Mouse (Mus musculus) gastrocnemius, postnatal 14 days (tissue): ENCODE results near the gene Rbbp8nl. TPM values are rescaled to one million over a fixed set of nuclear protein-coding genes. Genes with fewer than 3 reads are reported as not detected.
"Not testable (repeated sequence)": the region's sequence is repeated elsewhere in the genome, so short reads cannot be mapped to it uniquely, and the experiment has no call there.

ENCODE experiments used
- DNase-seq: peaks from one replicate; pipeline ENCODE4 v3.0.0; 2021; ENCODE audit warnings: mixed read lengths
- intact Hi-C: fragments of 180-260 bp; cut with DNase I; formaldehyde crosslinking; loops from one replicate; pipeline ENCODE4 v1.15.1; 2025; ENCODE audit warnings: low total_unique reads
- total RNA-seq, 2 experiments: library from RNA; stranded (reverse); gene quantifications; 2 replicates each; pipeline ENCODE4 v1.2.3; 2021

Rbbp8nl gene
- total RNA-seq, 2 experiments from 2014 or later, result not detected

- intact Hi-C loops, result no loop called here
- no peak for DNase-seq
Measured at GRCm38 (mm10) chr2:180260610-180261480, 28.8 kb downstream of the Rbbp8nl start.

GRCm38 (mm10) chr2:180259826-180260609 lies 29.7 kb downstream of the Rbbp8nl start:
- intact Hi-C loops, result not testable (repeated sequence)

GRCm38 (mm10) chr2:180258951-180259484 lies 30.7 kb downstream of the Rbbp8nl start:
- intact Hi-C loops, DNase-seq: not testable (repeated sequence)

More at GRCm38 (mm10) chr2:180259826-180260609, 29.7 kb downstream of the Rbbp8nl start:
- DNase-seq, result not testable (repeated sequence)

GRCm38 (mm10) chr2:180257963-180258865 lies 31.5 kb downstream of the Rbbp8nl start:
- DNase-seq, result no peak
- intact Hi-C loops, result no loop called here

- peak; percentile 98 for DNase-seq
- intact Hi-C loops, result no loop called here
Measured at GRCm38 (mm10) chr2:180257001-180257521, 32.6 kb downstream of the Rbbp8nl start, which contains the start of gene Rps21. Rps21 (plus strand) TSS chr2:180257377.

- intact Hi-C loops, result no loop called here
- no peak for DNase-seq
Measured at GRCm38 (mm10) chr2:180256296-180257000, 33.2 kb downstream of the Rbbp8nl start.

- no peak for DNase-seq
- intact Hi-C loops, result no loop called here
Measured at GRCm38 (mm10) chr2:180255701-180256100, 34.0 kb downstream of the Rbbp8nl start.

GRCm38 (mm10) chr2:180254436-180255209 lies 35.1 kb downstream of the Rbbp8nl start:
- no peak for DNase-seq
- intact Hi-C loops, result loop anchor here (5.0 kb wide), 1 partner anchor 82 kb away; the partner anchor contains the start of gene Adrm1

GRCm38 (mm10) chr2:180251838-180252237 lies 37.8 kb downstream of the Rbbp8nl start:
- DNase-seq, result no peak
- intact Hi-C loops, result loop anchor here (5.0 kb wide), 1 partner anchor 80 kb away; the partner anchor contains the start of gene Adrm1

- intact Hi-C loops, result loop anchor here (5.0 kb wide), 1 partner anchor 79 kb away; the partner anchor contains the start of gene Adrm1
- peak; percentile 71 for DNase-seq
Measured at GRCm38 (mm10) chr2:180250930-180251611, 38.6 kb downstream of the Rbbp8nl start.

GRCm38 (mm10) chr2:180248947-180249660 lies 40.6 kb downstream of the Rbbp8nl start:
- intact Hi-C loops, result loop anchor here (5.0 kb wide), 2 partner anchors 37 to 67 kb away; no protein-coding TSS in a partner anchor
- no peak for DNase-seq

GRCm38 (mm10) chr2:180247916-180248315 lies 41.8 kb downstream of the Rbbp8nl start:
- intact Hi-C loops, result loop anchor here (5.0 kb wide), 2 partner anchors 36 to 66 kb away; no protein-coding TSS in a partner anchor
- no peak for DNase-seq

GRCm38 (mm10) chr2:180243108-180243507 lies 46.6 kb downstream of the Rbbp8nl start:
- intact Hi-C loops, result no loop called here

GRCm38 (mm10) chr2:180238591-180238990 lies 51.1 kb downstream of the Rbbp8nl start:
- DNase-seq, result no peak
- intact Hi-C loops, result no loop called here

More at GRCm38 (mm10) chr2:180243108-180243507, 46.6 kb downstream of the Rbbp8nl start:
- DNase-seq, result no peak

GRCm38 (mm10) chr2:180237601-180238345 lies 51.9 kb downstream of the Rbbp8nl start:
- DNase-seq, result no peak
- intact Hi-C loops, result no loop called here
